Mouse (Mus musculus) common myeloid progenitor, adult 5-6 weeks (primary cell): Measurements from ENCODE around the gene Rpl18a. TPM values are rescaled to one million over a fixed set of nuclear protein-coding genes. Genes with fewer than 3 reads are reported as not detected.

Source experiments
- ATAC-seq: replicated peaks from 2 replicates; pipeline ENCODE4 v1.8.0; 2016; ENCODE audit warnings: low read depth, mild to moderate bottlenecking, moderate TSS enrichment, inconsistent platforms; ENCODE audit not compliant: poor library complexity, severe bottlenecking
- total RNA-seq: library from RNA; stranded (forward); fragments of 200-1000, 187-1606 nt; gene quantifications from 2 replicates; pipeline ENCODE4 v1.2.3, GENCODE M21; 2017

Rpl18a gene
- total RNA-seq, 1 experiment from 2014 or later: 2,479 TPM

- ATAC-seq: peak; percentile 65
Measured at GRCm38 (mm10) chr8:70885612-70886011, 11.6 kb downstream of the Rpl18a start.

DNA sequence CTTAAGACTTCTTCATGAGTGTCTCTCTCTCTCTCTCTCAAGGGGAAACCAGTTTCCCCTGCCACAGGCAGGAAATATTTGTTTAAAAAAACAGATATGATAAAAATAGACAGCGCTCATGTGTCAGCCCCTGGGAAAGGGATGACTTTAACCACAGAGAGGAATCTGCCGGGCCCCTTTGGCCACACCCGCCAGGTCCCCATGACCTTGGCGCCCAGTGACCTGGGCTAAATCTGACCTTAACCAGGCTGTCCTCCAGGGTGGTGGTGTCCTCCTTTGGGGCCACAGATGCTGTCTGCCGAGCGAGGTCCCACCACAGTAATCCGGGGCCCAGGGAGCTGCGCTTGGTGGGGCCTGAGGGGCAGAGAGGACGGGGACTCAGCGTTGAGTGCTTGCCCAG is 12.5 kb downstream of the Rpl18a start:
- 0 out of 2 replicates have a peak, but pooled peaks have one; percentile 8 for ATAC-seq

GRCm38 (mm10) chr8:70884186-70884585 is 13.0 kb downstream of the Rpl18a start:
- ATAC-seq: no peak

- no peak for ATAC-seq
Measured at GRCm38 (mm10) chr8:70880546-70880945, 16.7 kb downstream of the Rpl18a start.

DNA sequence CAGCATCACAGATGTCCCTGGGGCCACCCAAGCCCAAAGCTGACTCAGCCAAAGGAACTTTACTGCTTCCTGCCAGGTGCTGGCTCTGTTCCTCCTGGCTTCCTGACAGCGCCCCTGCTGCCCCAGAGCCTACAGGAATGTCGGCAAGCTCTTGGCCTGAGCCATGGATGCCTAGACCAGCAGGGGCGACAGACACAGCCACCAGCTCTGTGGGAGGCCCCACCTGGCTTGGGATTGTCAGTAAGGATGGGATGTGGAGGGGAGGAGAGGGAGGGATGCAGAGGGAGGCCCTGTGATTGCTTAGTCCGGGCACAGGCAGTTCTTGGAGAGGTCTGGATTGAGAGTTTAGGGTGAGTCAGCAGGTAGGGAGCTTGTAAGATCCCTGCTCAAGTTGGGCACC is 17.1 kb downstream of the Rpl18a start:
- ATAC-seq: no peak

- ATAC-seq: no peak
Measured at GRCm38 (mm10) chr8:70879500-70879899, 17.7 kb downstream of the Rpl18a start.

DNA sequence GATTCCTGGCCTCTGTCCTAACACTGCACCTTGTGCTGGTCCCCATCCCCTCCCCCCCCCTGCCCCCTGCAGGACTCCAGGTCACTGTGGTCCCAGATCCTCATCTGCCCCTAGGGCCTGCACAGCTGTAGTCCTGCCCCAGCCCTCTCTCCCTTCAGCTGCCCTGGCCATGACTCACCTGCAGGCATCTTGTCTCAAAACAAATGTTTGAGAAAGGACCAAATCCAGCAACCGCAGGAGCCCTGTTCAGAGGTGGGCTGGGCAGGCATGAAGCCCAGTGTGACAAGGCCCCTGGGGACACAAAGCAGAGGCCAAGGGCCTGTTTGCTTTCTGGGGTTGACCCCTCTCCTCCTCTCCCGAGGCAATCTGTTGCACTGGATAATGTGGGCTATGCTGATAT is 19.0 kb downstream of the Rpl18a start:
- ATAC-seq: no peak

DNA sequence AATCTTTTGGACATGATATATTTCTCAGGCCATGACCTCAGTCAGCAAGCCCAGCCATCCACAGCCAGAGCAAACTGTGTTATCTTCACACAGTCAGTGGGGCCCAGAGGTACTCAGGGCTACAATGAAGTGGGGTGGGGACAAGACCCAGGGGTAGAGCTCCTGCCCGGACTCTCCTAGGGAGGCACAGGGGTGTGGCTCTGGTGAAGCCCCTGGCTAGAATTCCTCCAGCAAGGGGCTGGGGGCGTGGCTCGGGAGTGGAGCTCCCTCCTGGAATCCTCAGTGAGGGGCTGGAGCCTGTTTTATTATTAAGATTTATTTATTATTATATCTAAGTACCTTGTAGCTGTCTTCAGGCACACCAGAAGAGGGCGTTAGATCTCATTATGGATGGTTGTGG is 20.8 kb downstream of the Rpl18a start:
- no peak for ATAC-seq

DNA sequence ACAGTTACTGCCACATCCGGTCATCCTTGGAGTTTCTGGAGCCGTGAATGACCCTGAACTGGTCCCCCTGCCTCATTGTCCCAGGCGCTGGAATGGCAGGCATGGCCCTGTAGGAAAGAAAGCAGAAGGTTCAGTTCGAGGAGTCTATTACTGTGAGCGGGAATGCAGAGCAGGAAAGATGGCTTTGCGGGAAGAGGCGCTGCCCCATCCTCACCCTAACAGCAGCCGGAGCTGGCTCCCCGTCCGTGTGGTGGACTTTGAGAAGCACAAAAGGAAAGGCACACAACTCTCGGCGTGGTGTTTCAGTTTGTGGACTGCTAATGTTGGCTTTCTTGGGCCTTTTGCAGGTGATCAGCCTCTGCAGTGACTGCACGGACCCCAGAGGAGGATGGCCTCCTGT is 22.8 kb downstream of the Rpl18a start:
- ATAC-seq: no peak

DNA sequence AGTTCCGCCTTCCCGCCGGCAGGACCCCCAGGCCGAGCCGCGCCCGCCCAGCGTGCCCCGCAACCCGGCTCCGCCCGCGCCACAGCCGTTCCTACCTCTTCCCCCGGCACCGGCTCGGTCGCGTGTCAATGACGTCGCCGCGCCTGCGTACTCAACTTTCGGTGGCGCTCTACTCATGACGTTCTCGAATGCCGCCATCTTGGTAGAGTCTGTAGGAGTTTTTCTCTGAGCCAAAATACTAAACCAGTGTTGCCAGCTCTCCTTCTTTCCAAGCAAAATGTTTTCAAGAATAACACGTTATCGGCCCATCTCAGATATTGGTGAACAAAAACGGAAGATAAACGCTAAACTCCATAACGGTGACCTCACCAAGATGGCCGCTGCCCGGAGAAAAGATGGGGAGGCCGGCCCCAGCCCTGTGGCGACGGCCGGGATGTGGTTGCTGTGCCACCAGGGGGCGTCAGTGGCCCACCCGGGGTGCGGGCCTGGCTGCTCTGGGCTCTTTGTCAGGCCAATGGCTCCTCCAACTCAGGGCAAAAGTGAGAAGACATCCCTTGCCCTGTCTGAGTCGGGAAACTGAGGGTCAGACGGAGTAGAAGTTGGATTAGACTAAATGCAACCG is 23.7 kb downstream of the Rpl18a start, which contains the start of gene Ccdc124:
TSS of gene Ccdc124 (minus strand) at position 572 of the 622 bp plus-strand sequence.
- ATAC-seq: peak; percentile 81

DNA sequence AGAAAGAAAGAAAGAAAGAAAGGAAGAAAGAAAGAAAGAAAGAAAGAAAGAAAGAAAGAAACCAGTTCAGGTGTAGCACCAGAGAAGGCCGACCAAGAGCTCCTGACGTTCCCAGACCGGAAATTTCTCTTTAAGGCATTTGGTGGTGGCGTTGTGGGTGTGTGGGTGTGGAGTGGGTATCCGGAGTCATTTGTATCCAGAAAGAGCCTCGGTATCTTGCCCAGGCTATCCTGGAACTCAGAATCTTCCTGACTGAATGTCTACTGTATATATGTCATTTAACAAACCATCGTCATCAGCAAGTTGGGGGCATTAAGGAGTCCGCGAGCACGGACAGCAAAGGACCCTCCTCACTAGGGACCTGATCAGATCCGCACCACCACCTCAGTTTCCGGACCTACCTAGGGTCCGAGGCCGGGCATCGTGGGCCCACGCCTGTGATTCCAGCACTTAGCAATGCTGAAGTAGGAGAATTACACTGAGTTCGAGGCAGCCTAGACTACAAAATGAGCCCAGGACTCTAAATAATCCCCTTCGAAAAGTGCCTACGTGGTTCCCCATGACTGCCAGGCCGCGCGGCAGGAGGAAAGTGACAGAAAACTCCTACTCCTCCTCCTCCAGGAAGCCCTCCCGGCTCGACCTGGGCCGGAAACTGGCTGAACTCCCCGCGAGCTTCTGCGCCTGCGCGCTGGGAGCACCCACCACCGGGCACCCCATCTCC is 24.4 kb downstream of the Rpl18a start:
- no peak for ATAC-seq

- ATAC-seq: no peak
Measured at GRCm38 (mm10) chr8:70871195-70871807, 25.9 kb downstream of the Rpl18a start.

DNA sequence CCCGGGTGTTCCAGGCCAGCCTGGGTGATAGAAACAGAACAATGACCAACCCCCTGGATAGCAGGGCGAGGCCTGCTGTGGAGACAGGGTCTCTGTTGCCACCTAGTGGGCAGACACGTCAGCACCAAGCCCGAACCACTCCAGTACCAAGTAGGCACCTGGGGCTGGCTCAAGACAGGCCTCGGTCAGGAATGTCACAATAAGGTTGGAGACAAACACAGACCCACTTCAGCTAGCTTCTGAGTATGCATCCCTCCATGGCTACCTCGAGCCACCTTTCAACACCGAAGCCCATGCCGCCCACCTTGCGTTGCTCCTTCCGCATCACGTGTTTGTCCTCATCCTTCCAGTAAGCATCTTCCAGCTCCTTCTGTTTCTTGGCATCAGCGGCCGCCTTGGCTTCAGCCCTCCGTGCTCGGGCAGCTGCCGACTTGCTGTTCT is 27.6 kb downstream of the Rpl18a start:
- ATAC-seq: peak; percentile 40

DNA sequence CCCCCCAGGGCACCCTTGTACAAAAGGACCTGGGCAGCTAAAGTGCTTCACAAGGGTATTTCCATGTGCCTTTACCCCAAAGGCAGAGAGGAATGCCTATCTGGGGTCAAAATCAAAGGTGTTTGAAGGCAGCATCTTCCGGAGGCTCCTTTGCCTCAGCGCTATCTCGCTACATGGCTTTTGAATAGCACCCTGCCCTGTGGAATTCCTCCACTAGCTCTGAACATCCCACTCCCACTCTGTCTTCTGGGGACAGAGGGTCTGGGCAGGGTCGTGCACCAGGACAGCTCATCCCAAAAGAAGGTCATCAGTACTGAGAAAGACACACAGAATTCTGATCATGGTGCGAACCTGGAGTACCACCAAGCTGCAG is 28.0 kb downstream of the Rpl18a start:
- ATAC-seq: no peak

- ATAC-seq: peak; percentile 36
Measured at GRCm38 (mm10) chr8:70868559-70869198, 28.5 kb downstream of the Rpl18a start.

GRCm38 (mm10) chr8:70866566-70866965 is 30.6 kb downstream of the Rpl18a start:
- no peak for ATAC-seq

GRCm38 (mm10) chr8:70866001-70866520 is 31.2 kb downstream of the Rpl18a start:
- no peak for ATAC-seq

GRCm38 (mm10) chr8:70865350-70866000 is 31.7 kb downstream of the Rpl18a start:
- ATAC-seq: peak; percentile 71

- no peak for ATAC-seq
Measured at GRCm38 (mm10) chr8:70864712-70865221, 32.4 kb downstream of the Rpl18a start.
